Mouse (Mus musculus): Measurements from ENCODE around the gene Morf4l2. TPM values are rescaled to one million over a fixed set of nuclear protein-coding genes. Genes with fewer than 3 reads are reported as not detected.

Gene Morf4l2
- 216 and 227 TPM in 2 replicates for polyA plus RNA-seq (2012; ENCODE audit: low replicate concordance)

DNA sequence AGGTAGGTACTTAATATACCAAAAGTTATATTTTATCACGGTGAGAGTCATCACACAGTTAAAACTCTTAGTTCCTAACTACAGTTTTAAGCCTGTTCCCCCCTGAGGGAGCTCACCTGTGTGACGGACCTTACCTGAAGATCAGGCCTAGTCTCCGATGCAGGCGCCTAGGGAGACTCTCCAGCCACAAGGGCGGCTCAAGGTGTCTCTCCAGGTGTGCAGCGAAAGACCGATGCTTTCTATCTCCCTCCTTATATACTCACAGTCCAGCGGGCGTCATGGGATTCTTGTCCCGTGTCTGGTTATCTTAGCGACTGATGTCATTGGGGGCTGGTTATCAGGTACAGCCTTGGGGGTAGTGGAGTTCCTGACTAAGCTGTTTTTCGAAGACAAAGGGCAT lies at the start of gene Morf4l2:
Gene Morf4l2 (minus strand): TSS at position 232 of the 400 bp plus-strand sequence.

DNA sequence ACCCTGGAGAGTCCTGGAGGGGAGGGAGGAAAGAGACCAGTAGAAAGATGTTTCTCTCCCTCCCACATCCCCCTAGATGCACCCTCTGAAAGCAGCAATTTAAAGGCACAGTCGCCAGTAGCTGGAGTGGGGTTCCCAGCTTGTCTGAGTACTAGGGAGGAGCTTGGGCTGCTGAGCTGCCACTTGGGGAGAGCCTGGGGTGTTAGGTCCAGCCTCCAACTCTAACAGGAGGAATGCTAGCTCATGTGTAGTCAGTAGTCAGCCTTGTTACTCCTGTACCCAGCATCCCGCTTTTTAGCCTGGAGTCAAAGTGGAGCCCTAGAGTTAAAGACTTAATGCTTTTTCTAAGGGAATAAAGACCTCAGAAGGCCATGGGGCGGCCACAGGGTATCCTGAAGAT lies 36.6 kb upstream of the Morf4l2 start, which contains the start of gene Glra4:
Gene Glra4 (minus strand): TSS at position 101 of the 400 bp plus-strand sequence.

DNA sequence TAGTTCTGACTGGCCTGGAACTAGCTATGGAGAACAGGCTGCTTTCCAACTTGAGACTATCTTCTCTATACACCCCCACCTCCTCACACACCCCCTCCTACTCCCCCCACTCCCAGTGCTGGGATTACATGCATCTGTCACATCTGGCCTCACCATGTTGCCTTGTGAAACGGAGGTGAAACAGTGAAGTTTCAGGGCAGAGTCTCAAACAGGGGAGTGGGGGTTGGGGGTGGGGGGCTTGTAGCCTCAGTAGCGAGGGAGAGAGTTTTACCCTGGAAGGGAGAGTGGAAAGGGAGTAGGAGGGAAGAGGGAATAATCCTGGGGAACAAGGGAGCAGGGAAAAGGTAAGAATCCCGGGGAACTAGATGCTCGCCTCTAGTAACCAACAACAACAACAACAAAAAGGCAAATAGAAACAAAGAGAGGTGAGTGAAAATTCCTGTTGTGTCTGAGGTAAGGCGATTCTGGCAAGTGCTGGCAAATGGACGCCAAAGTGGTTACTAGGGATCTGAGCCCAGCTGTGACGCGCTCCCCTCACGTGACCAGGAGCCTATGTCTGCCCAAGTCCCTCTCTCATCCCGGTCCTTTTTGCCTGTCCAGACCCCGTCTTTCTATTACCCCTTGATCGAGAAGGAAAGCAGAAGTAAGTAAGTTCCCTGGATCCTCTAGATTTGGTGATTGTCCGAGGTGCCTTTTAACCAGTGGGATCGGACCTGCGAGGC lies 35.9 kb downstream of the Morf4l2 start, which contains the start of gene Tceal1:
Gene Tceal1 (plus strand): TSS at position 537 of the 722 bp plus-strand sequence.

Other genes starting within 250 kb of the Morf4l2 start
- not detected in 2 replicates for gene Kir3dl1, start 225.7 kb downstream of the Morf4l2 start, polyA plus RNA-seq (2012; ENCODE audit: low replicate concordance)
- gene Kir3dl2, start 199.6 kb downstream of the Morf4l2 start, polyA plus RNA-seq (2012; ENCODE audit: low replicate concordance) = not detected in 2 replicates
- gene Tceal3, start 152.8 kb downstream of the Morf4l2 start, polyA plus RNA-seq (2012; ENCODE audit: low replicate concordance) = 0.26 TPM in 1 of 2 replicates, not detected in the other
- gene Tceal1, start 35.7 kb downstream of the Morf4l2 start, polyA plus RNA-seq (2012; ENCODE audit: low replicate concordance) = not detected in 2 replicates
- not detected in 2 replicates for gene Glra4, start 36.5 kb upstream of the Morf4l2 start, polyA plus RNA-seq (2012; ENCODE audit: low replicate concordance)
- 0.24 and 1.0 TPM in 2 replicates for gene Plp1, start 79.0 kb upstream of the Morf4l2 start, polyA plus RNA-seq (2012; ENCODE audit: low replicate concordance)
- not detected in 2 replicates for gene Rab9b, start 125.1 kb upstream of the Morf4l2 start, polyA plus RNA-seq (2012; ENCODE audit: low replicate concordance)
- not detected in 2 replicates for gene H2bfm, start 183.6 kb upstream of the Morf4l2 start, polyA plus RNA-seq (2012; ENCODE audit: low replicate concordance)
- not detected in 2 replicates for gene Tmsb15b2, start 231.8 kb upstream of the Morf4l2 start, polyA plus RNA-seq (2012; ENCODE audit: low replicate concordance)
- not detected in 2 replicates for gene Tmsb15l, start 233.2 kb upstream of the Morf4l2 start, polyA plus RNA-seq (2012; ENCODE audit: low replicate concordance)
- not detected in 2 replicates for gene Tmsb15b1, start 233.2 kb upstream of the Morf4l2 start, polyA plus RNA-seq (2012; ENCODE audit: low replicate concordance)
- 0.08 and 0.87 TPM in 2 replicates for gene Zcchc18, start 249.5 kb upstream of the Morf4l2 start, polyA plus RNA-seq (2012; ENCODE audit: low replicate concordance)

Data from leukemia stem cell, adult 10-12 weeks (primary cell).